Mouse (Mus musculus): ENCODE data around the gene Spcs2.

DNA sequence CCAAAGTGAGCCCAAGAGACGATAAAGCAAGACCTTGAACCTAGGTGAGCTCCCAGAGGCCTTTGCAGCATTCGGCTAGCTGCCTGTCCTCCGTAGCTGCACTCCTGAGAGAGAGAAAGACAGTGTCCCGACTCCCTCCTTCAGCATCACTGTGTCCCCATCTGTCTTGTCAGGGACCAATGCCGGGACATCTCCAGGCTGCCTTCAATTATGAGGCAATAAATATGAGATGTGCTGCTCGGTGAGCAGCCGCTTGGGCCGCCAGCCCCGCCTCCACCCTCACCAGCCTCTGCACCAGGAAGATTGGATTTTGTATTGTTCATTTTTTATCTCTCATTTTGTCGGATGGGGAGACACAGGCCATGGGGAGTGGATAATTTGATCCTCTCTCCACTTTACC is 72.4 kb downstream of the Spcs2 start:
- TF ChIP-seq POLR2A (IDR thresholded peaks at IDR 0.05; ENCODE audit: insufficient read depth, low read depth, low read length) = no peak
- no peak for TF ChIP-seq CTCF (IDR thresholded peaks at IDR 0.05; ENCODE audit: insufficient read depth, low read depth, low read length)
